Mouse (Mus musculus): ENCODE data around the gene Pdhx. TPM values are rescaled to one million over a fixed set of nuclear protein-coding genes. Genes with fewer than 3 reads are reported as not detected.

The Pdhx gene
- polyA plus RNA-seq, 1 experiment from 2014 or later = 32.2 TPM

GRCm38 (mm10) chr2:103084451-103084850 lies 11.1 kb upstream of the Pdhx start:
- Histone ChIP-seq H3K4me2 (no peak overlapping the region), H3K36me3 (0 out of 2 replicates have a peak, but pooled peaks cover 4% of the 10 kb centered on the region), H3K4me1 (no peaks in the 10 kb centered on the region), H3K27ac (no peak overlapping the region), H3K9ac (no peak overlapping the region), H3K4me3 (replicated peaks) (no peak overlapping the region), H3K27me3 (replicated peaks) (no peaks in the 10 kb centered on the region), H3K9me3 (no peaks in the 10 kb centered on the region)
- no peak for ATAC-seq (ENCODE audit: insufficient read depth, low FRiP score, low read depth)
- WGBS = 60% methylated on average over 5 of the region's 5 CpGs

DNA sequence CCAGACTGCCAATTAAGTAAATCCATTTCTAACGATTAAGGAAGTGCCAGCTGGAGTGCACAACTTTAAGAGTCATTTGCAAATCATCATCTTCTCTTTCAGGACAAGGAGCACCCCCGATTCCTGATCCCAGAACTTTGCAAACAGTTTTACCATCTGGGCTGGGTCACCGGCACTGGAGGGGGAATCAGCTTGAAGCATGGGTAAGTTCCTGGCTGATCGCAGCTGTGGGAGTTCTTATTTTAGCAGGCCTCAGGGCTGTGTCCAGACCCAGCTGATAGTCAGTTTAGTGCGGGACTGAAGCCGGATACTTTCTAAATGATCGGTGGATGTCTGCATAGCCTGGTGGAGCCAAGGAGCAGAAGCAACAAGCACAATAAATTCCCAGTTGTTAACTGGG lies 9.5 kb upstream of the Pdhx start:
- WGBS = 77% methylated on average over 7 of the region's 7 CpGs
- H3K4me3 ChIP-seq (replicated peaks) = no peak overlapping the region
- H3K27ac ChIP-seq = no peak overlapping the region

GRCm38 (mm10) chr2:103081706-103082105 lies 8.4 kb upstream of the Pdhx start:
- 72% methylated on average over 5 of the region's 5 CpGs for WGBS
- Histone ChIP-seq H3K27ac (no peak overlapping the region), H3K36me3 (0 out of 2 replicates have a peak, but pooled peaks cover 4% of the 10 kb centered on the region), H3K27me3 (replicated peaks) (no peaks in the 10 kb centered on the region), H3K4me2 (no peak overlapping the region), H3K9ac (no peak overlapping the region), H3K4me3 (replicated peaks) (no peak overlapping the region), H3K9me3 (no peaks in the 10 kb centered on the region), H3K4me1 (no peaks in the 10 kb centered on the region)
- no peak for ATAC-seq (ENCODE audit: insufficient read depth, low FRiP score, low read depth)

More for the DNA sequence above, 9.5 kb upstream of the Pdhx start:
- Histone ChIP-seq H3K9ac (no peak overlapping the region), H3K9me3 (no peaks in the 10 kb centered on the region), H3K4me2 (no peak overlapping the region), H3K27me3 (replicated peaks) (no peaks in the 10 kb centered on the region), H3K36me3 (0 out of 2 replicates have a peak, but pooled peaks cover 4% of the 10 kb centered on the region), H3K4me1 (no peaks in the 10 kb centered on the region)
- ATAC-seq (ENCODE audit: insufficient read depth, low FRiP score, low read depth) = no peak

DNA sequence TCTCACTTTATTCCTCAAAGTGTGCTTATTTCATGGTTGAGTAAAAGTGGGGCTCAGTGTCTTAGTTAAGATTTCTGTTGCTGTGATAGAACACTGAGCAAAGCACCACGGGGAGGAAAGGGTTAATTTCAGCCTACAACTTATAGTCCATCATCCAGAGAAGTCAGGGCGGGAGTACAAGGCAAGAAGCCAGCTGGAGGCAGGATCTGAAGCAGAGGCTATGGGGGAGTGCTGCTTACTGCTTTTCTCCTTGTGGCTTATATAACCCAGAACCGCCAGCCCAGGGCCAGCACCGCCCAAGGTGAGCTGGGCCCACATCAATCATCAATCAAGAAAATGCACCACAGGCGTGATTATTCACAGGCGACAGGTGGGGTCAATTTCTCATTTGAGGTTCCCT lies 7.8 kb upstream of the Pdhx start:
- no peak for ATAC-seq (ENCODE audit: insufficient read depth, low FRiP score, low read depth)
- 0 out of 2 replicates have a peak, but pooled peaks cover 4% of the 10 kb centered on the region for H3K36me3 ChIP-seq
- H3K9me3 ChIP-seq = no peaks in the 10 kb centered on the region
- H3K9ac ChIP-seq = no peak overlapping the region
- 50% methylated on average over 6 of the region's 6 CpGs for WGBS
- no peak overlapping the region for H3K4me3 ChIP-seq (replicated peaks)
- no peak overlapping the region for H3K27ac ChIP-seq
- no peak overlapping the region for H3K4me2 ChIP-seq
- no peaks in the 10 kb centered on the region for H3K27me3 ChIP-seq (replicated peaks)
- no peaks in the 10 kb centered on the region for H3K4me1 ChIP-seq

DNA sequence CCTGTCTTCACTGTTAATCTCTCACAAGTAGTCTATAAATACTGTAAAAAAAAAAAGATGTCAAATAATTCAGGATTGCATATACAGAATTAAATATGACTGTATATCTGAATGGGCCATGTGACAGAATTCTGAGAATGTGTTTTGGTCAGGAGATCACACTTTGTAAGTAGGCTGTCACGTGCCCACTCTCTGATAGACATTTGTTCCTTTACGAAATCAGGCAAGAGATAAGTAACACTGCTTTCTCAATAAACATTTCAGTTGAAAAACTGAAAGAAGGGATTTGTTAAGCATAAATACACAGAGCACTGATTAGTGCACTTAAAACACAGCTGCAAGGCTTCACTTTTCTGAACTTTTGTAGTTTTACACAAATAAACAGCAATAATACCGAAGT lies 2.7 kb downstream of the Pdhx start:
- no peaks in the 10 kb centered on the region for H3K9me3 ChIP-seq
- no peak overlapping the region for H3K4me3 ChIP-seq (replicated peaks)
- no peak overlapping the region for H3K27ac ChIP-seq
- H3K27me3 ChIP-seq (replicated peaks) = no peaks in the 10 kb centered on the region
- peaks cover 17% of the 10 kb centered on the region; the same call in 1 of the 2 replicates for H3K4me1 ChIP-seq
- WGBS = 32% methylated on average over 3 of the region's 3 CpGs
- H3K36me3 ChIP-seq = no peaks in the 10 kb centered on the region
- no peak for ATAC-seq (ENCODE audit: insufficient read depth, low FRiP score, low read depth)
- no peak overlapping the region for H3K9ac ChIP-seq
- no peak overlapping the region for H3K4me2 ChIP-seq

DNA sequence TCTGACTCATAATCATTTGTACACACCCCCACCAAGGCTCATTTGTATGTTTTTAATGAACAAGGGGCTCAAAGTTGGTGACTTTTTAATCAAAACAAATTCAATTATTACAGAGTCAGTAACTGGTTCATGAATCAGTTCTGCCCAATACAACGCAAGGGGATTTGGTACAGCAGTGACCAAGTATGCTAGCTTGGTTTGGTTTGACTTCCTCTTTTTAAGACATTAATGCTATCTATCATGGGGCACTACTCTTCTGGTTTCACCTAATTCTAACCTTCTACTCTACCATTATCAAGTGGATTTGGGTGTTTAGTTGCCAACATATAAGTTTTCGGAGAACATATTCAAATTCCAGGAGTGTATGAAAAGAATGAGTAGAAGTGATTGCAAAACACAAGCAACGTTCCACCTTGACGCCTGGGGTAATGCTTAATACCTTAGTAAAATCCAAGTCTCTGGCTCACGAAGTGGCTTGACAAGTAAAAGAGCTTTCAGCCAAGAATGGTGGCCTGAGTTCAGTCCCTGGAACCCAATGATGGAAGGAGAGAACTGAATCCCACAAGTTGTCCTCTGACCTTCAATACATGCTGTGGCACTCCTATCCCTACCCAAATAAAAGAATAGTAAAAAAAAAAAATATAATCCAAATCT lies 3.4 kb downstream of the Pdhx start:
- H3K27ac ChIP-seq = no peak overlapping the region
- no peaks in the 10 kb centered on the region for H3K27me3 ChIP-seq (replicated peaks)
- H3K36me3 ChIP-seq = no peaks in the 10 kb centered on the region
- 89% methylated on average over 5 of the region's 5 CpGs for WGBS
- peaks cover 17% of the 10 kb centered on the region; the same call in 1 of the 2 replicates for H3K4me1 ChIP-seq
- no peak overlapping the region for H3K9ac ChIP-seq
- H3K9me3 ChIP-seq = no peaks in the 10 kb centered on the region
- H3K4me2 ChIP-seq = no peak overlapping the region
- no peak for ATAC-seq (ENCODE audit: insufficient read depth, low FRiP score, low read depth)
- no peak overlapping the region for H3K4me3 ChIP-seq (replicated peaks)

- no peak overlapping the region for H3K4me3 ChIP-seq (replicated peaks)
- 58% methylated on average over 1 of the region's 1 CpGs for WGBS
- H3K4me2 ChIP-seq = no peak overlapping the region
- H3K4me1 ChIP-seq = peaks cover 17% of the 10 kb centered on the region; the same call in 1 of the 2 replicates
- H3K27me3 ChIP-seq (replicated peaks) = no peaks in the 10 kb centered on the region
- no peak overlapping the region for H3K9ac ChIP-seq
- H3K36me3 ChIP-seq = no peaks in the 10 kb centered on the region
- no peak overlapping the region for H3K27ac ChIP-seq
- no peaks in the 10 kb centered on the region for H3K9me3 ChIP-seq
- ATAC-seq (ENCODE audit: insufficient read depth, low FRiP score, low read depth) = no peak
Observed at GRCm38 (mm10) chr2:103068602-103069001, 4.7 kb downstream of the Pdhx start.

DNA sequence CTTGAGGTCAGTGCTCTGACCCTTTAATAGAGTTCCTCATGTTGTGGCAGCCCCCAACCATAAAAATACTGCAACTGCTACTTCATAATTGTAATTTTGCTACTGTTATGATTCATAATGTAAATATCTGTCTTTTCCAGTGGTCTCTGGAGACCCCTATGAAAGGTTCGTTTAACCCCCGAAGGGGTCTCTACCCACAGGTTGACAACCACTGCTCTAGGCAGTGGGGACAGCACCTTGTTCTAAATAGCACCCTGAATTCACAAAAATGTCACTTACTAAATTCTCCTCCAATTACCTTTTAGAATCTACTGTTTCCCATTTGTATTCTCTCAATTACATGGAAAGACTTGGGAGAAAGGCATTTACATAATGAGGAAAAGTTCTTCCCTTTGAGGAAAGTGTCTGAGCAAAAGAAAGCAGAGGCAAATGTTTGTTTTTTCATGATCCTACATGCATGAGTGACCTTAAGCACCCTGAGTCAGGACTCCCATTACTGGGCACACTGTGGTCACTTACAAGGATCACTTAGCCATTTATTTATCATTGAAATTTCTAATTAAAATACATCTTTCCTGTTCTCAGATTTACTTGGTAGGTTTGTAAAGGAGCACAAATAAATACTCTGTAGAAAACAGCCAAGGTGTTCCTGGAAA lies 5.6 kb downstream of the Pdhx start:
- Histone ChIP-seq H3K27ac (no peak overlapping the region), H3K4me1 (peaks cover 17% of the 10 kb centered on the region; the same call in 1 of the 2 replicates), H3K9ac (no peak overlapping the region), H3K9me3 (no peaks in the 10 kb centered on the region), H3K36me3 (no peaks in the 10 kb centered on the region), H3K4me2 (no peak overlapping the region), H3K4me3 (replicated peaks) (no peak overlapping the region), H3K27me3 (replicated peaks) (no peaks in the 10 kb centered on the region)
- 88% methylated on average over 2 of the region's 2 CpGs for WGBS
- no peak for ATAC-seq (ENCODE audit: insufficient read depth, low FRiP score, low read depth)

GRCm38 (mm10) chr2:103066683-103067551 lies 6.4 kb downstream of the Pdhx start:
- Histone ChIP-seq H3K4me3 (replicated peaks) (no peak overlapping the region), H3K27ac (no peak overlapping the region), H3K36me3 (no peaks in the 10 kb centered on the region), H3K4me2 (no peak overlapping the region), H3K4me1 (peaks cover 12% of the 10 kb centered on the region; the same call in 1 of the 2 replicates), H3K27me3 (replicated peaks) (no peaks in the 10 kb centered on the region), H3K9ac (no peak overlapping the region), H3K9me3 (no peaks in the 10 kb centered on the region)
- WGBS = 64% methylated on average over 8 of the region's 8 CpGs
- no peak for ATAC-seq (ENCODE audit: insufficient read depth, low FRiP score, low read depth)

GRCm38 (mm10) chr2:103062865-103063264 lies 10.4 kb downstream of the Pdhx start:
- Histone ChIP-seq H3K9me3 (no peaks in the 10 kb centered on the region), H3K4me2 (no peak overlapping the region), H3K4me1 (peaks cover 3% of the 10 kb centered on the region; the same call in 1 of the 2 replicates), H3K9ac (no peak overlapping the region), H3K27ac (no peak overlapping the region), H3K36me3 (no peaks in the 10 kb centered on the region), H3K27me3 (replicated peaks) (no peaks in the 10 kb centered on the region), H3K4me3 (replicated peaks) (no peak overlapping the region)
- ATAC-seq (ENCODE audit: insufficient read depth, low FRiP score, low read depth) = no peak
- WGBS = 21% methylated on average over 3 of the region's 3 CpGs

DNA sequence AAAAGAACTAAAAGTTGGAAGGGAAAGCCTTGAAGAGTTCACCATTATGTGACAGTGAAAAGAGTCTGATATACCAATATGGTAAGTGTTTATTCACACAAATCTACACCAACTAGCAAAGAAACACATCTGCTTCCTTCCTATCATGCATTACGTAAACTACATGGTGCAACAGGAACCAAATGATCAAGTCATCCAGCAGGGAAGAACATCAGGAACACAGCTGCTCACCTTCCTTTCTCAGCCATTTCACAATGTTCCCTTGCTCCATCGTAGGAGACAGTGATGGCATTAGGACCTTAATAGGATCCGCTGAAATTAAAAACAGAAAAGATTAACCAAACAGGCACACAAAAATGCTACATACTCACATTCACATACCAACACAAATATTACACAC lies 15.0 kb downstream of the Pdhx start:
- Histone ChIP-seq H3K4me2 (no peak overlapping the region), H3K9ac (no peak overlapping the region), H3K27me3 (replicated peaks) (no peaks in the 10 kb centered on the region), H3K27ac (no peak overlapping the region), H3K9me3 (no peaks in the 10 kb centered on the region), H3K4me1 (peaks cover 3% of the 10 kb centered on the region; the same call in 1 of the 2 replicates), H3K36me3 (no peaks in the 10 kb centered on the region), H3K4me3 (replicated peaks) (no peak overlapping the region)
- 77% methylated on average over 3 of the region's 3 CpGs for WGBS
- no peak for ATAC-seq (ENCODE audit: insufficient read depth, low FRiP score, low read depth)

DNA sequence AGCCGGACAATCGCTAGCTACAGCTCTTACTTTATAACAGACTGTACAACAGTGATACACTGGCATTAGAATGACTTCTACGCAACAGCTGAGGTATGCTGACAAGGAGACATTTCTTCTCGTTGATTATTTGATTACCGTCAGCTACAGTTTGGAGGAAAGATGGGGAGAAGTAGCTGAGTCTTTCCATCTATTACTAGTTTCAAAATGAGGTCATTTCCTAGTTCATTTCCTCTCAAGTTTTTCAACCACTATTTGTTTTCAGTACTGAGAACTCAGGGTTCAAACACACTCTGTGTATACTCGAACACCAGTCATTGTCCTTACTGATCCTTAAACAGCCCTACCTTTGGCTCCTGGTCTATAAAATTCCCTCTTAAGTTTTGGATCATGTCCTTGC lies 17.5 kb downstream of the Pdhx start:
- no peaks in the 10 kb centered on the region for H3K27me3 ChIP-seq (replicated peaks)
- no peak overlapping the region for H3K27ac ChIP-seq
- no peak overlapping the region for H3K9ac ChIP-seq
- 89% methylated on average over 6 of the region's 6 CpGs for WGBS
- H3K4me1 ChIP-seq = peaks cover 3% of the 10 kb centered on the region; the same call in 1 of the 2 replicates
- no peak for ATAC-seq (ENCODE audit: insufficient read depth, low FRiP score, low read depth)
- no peaks in the 10 kb centered on the region for H3K9me3 ChIP-seq
- no peaks in the 10 kb centered on the region for H3K36me3 ChIP-seq
- no peak overlapping the region for H3K4me2 ChIP-seq
- no peak overlapping the region for H3K4me3 ChIP-seq (replicated peaks)
